ENCODE assay signal across 9 mouse cellular contexts in genomic region chr17:75087296-75087941, GRCm38 (mm10).
DNase-seq lines count a peak whose midpoint lies in the region; ATAC-seq lines count a peak whose summit lies in the region.
"Had no signal": no experiment of that assay in that cellular context is flagged by ENCODE, and none has a peak within 500 bp of the region (broad histone marks: within the 10 kb centered on the region; RNA-seq: fewer than 3 reads in every experiment).

No protein-coding gene starts in this region.

- H3K27me3 ChIP-seq in liver, embryonic 16.5 days (ENCODE audit: control insufficient read depth, insufficient read depth, low read depth, low read length) = no peaks in the 10 kb centered on the region
- no peaks in the 10 kb centered on the region for H3K27me3 ChIP-seq in heart, embryonic 11.5 days (ENCODE audit: control insufficient read depth, insufficient read depth, low read length)

- ATAC-seq in liver, embryonic 16.5 days (ENCODE audit: low read depth) = 0 out of 2 replicates have a peak, but pooled peaks have one; percentile 27
- ATAC-seq in heart, embryonic 11.5 days (replicated peaks; ENCODE audit: insufficient number of reproducible peaks, low FRiP score, low TSS enrichment) = peak; percentile 55; the same call in 1 of the 2 replicates

- H3K36me3 ChIP-seq in liver, embryonic 16.5 days (ENCODE audit: control insufficient read depth, insufficient read depth) = no peaks in the 10 kb centered on the region
- H3K36me3 ChIP-seq in heart, embryonic 11.5 days (ENCODE audit: control insufficient read depth, insufficient read depth, low read length) = no peaks in the 10 kb centered on the region

- H3K27ac ChIP-seq in liver, embryonic 16.5 days (ENCODE audit: low read length) = no peak overlapping the region
- H3K27ac ChIP-seq in heart, embryonic 11.5 days (ENCODE audit: low read depth, low read length) = peak overlapping the region; percentile 65
- H3K27ac ChIP-seq: macrophage had no signal

- no peak overlapping the region for H3K4me3 ChIP-seq in liver, embryonic 16.5 days (ENCODE audit: low read depth, low read length)
- no peak overlapping the region for H3K4me3 ChIP-seq in heart, embryonic 11.5 days (ENCODE audit: low read depth, low read length)

- H3K4me2 ChIP-seq in liver, embryonic 16.5 days (ENCODE audit: low read depth, low read length) = no peak overlapping the region
- H3K4me2 ChIP-seq in heart, embryonic 11.5 days = peak overlapping the region; percentile 1

- no peak overlapping the region for H3K9ac ChIP-seq in liver, embryonic 16.5 days (ENCODE audit: low read depth, low read length)
- no peak overlapping the region for H3K9ac ChIP-seq in heart, embryonic 11.5 days (ENCODE audit: low read depth, low read length)

- no peak for DNase-seq in liver
- DNase-seq in c-Kit-positive CD71-positive TER-119-negative erythroid progenitor cells, embryonic 14.5 days (ENCODE audit: low read depth) = peak; percentile 27
- DNase-seq in layer of hippocampus, adult 9-11 months = peak; percentile 8
- DNase-seq in neural tube, embryonic 10.5 days (ENCODE audit: extremely low spot score, low spot score) = peak; percentile 33
- DNase-seq in thymus, postnatal 14 days = no peak
- DNase-seq in frontal cortex, postnatal 14 days (ENCODE audit: low spot score in 2 of 2) = no peak

- 49% methylated on average over 10 of the region's 10 CpGs for WGBS in liver, embryonic 16.5 days (ENCODE audit: insufficient replicate concordance)
- WGBS in heart, embryonic 11.5 days (ENCODE audit: insufficient replicate concordance) = 35% methylated on average over 10 of the region's 10 CpGs

- H3K4me1 ChIP-seq in liver, embryonic 16.5 days (ENCODE audit: control insufficient read depth, low read depth, low read length) = no peaks in the 10 kb centered on the region
- peaks cover 17% of the 10 kb centered on the region for H3K4me1 ChIP-seq in heart, embryonic 11.5 days (ENCODE audit: control insufficient read depth, insufficient read depth, low read length)

- H3K9me3 ChIP-seq in liver, embryonic 16.5 days (replicated peaks; ENCODE audit: control insufficient read depth, low read length) = no peaks in the 10 kb centered on the region
- H3K9me3 ChIP-seq in heart, embryonic 11.5 days (replicated peaks; ENCODE audit: control insufficient read depth, low read length) = no peaks in the 10 kb centered on the region

Comparison
In these comparisons a context has a peak if more than half of its experiments do, and no peak if none do; other contexts are left out.
1. DNase-seq: peak in c-Kit-positive CD71-positive TER-119-negative erythroid progenitor cells, embryonic 14.5 days (single experiment), layer of hippocampus, adult 9-11 months (single experiment) and neural tube, embryonic 10.5 days (single experiment); none in liver (single experiment), thymus, postnatal 14 days (single experiment) and frontal cortex, postnatal 14 days (0 of 2).